Mouse (Mus musculus) left cerebral cortex, adult 2 months (tissue): ENCODE results near the gene Iqcd. TPM values are rescaled to one million over a fixed set of nuclear protein-coding genes. Genes with fewer than 3 reads are reported as not detected.
A peak's percentile ranks its signal among the peaks of the same experiment; 100 is the strongest.

ENCODE experiments used
- DNase-seq, 2 experiments: peaks; one replicate each; pipeline ENCODE4 v3.0.0; 2021 to 2022; ENCODE audit warnings: low spot score in 2 of 2, mixed read lengths in 1 of 2; ENCODE audit errors: extremely low spot score in 1 of 2
- H3K27ac ChIP-seq: fragments of 200-600 bp; 2 replicates; pipeline ENCODE4 v1.8.1; 2022
- H3K4me3 ChIP-seq: fragments of 200-600 bp; 2 replicates; pipeline ENCODE4 v1.8.1; 2022
- CTCF ChIP-seq: fragments of 200-600 bp; IDR thresholded peaks from 2 replicates; pipeline ENCODE4 v1.8.1; 2022; ENCODE audit warnings: antibody characterized with exemption, mild to moderate bottlenecking, moderate library complexity
- intact Hi-C: fragments of 180-260 bp; cut with DNase I; formaldehyde crosslinking; loops from one replicate; pipeline ENCODE4 v1.15.1; 2025
- total RNA-seq, 2 experiments: library from RNA; stranded (reverse); gene quantifications; 2 replicates each; pipeline ENCODE4 v1.2.3; 2021

Iqcd gene
- total RNA-seq, 2 experiments from 2014 or later, result 0.47 to 0.75 TPM

DNA sequence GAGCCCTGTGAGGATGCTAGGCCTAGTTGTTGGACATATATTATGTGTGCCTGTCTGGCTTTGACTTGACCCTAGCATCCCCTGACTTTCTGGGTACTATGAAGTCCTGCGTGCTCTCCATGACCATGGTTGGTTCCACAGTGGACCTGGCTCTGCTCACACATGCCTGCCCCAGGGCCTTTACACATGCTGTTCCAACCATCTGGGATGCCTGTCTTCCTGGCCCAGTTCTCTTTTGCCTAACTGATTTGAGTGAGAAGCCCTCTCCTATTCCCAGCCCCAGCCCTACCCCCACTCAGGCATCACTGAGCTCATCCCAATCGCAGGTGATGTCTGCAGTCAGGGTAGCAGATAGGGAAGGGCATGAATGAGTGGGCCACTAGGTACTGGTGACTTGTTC is 65.1 kb downstream of the Iqcd start:
- H3K27ac ChIP-seq, result peak overlapping the region; percentile 77
- no peak for TF ChIP-seq CTCF
- intact Hi-C loops, result no loop called here
- peak overlapping the region; percentile 13; the same call in 1 of the 2 replicates for H3K4me3 ChIP-seq
- DNase-seq, result no peak

DNA sequence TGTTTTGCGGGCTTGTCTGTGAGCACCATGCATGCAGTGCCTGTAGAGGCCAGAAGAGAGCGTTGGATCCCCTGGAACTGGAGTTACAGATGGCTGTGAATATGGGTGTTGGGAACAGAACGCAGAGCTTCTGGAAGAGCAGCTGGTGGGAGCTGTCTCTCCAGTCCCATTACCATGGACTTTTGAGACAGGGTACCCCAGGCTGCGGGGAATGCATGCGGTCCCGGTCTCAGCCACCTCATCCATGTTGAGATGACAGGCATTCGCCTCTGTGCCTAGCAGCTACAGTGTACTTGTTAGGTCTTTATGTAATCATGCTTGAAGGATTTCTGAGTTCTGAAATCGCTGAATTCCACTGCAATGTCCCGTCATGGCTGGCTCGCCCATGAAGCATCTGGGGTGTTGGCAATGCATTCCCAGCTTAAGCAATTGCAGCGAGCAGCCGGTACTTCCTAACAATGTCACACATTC is 67.5 kb downstream of the Iqcd start:
- Histone ChIP-seq H3K27ac (peak overlapping the region; percentile 88), H3K4me3 (no peak overlapping the region)
- no peak for DNase-seq
- intact Hi-C loops, result no loop called here
- peak; percentile 48 for TF ChIP-seq CTCF

Other genes with a start within 250 kb of the Iqcd start
- gene Lhx5, start 157.3 kb upstream of the Iqcd start, total RNA-seq, result not detected
- gene Sdsl, start 116.2 kb upstream of the Iqcd start, total RNA-seq, result 1 to 10 TPM; 5.3 to 7.4 TPM
- under 1 TPM in 1 of 2 experiments, not detected in 1; 0.61 TPM for gene Sds, start 112.5 kb upstream of the Iqcd start, total RNA-seq
- gene Plbd2, start 85.4 kb upstream of the Iqcd start, total RNA-seq, result 10 to 100 TPM; 60.6 to 61.7 TPM
- 1 to 10 TPM; 4.5 to 7.5 TPM for gene Slc8b1, start 77.8 kb upstream of the Iqcd start, total RNA-seq
- gene Tpcn1, start 343 bp upstream of the Iqcd start, total RNA-seq, result 10 to 100 TPM; 36.8 to 42.1 TPM
- 10 to 100 TPM; 29.5 to 29.9 TPM for gene Rita1, start 23.6 kb downstream of the Iqcd start, total RNA-seq
- 10 to 100 TPM; 38.6 to 41.0 TPM for gene Ddx54, start 23.7 kb downstream of the Iqcd start, total RNA-seq
- gene Cfap73, start 45.2 kb downstream of the Iqcd start, total RNA-seq, result under 1 TPM in 1 of 2 experiments, not detected in 1; 0.52 TPM
- 10 to 100 TPM; 85.3 TPM for gene Rasal1, start 59.8 kb downstream of the Iqcd start, total RNA-seq
- 10 to 100 TPM; 74.5 to 76.9 TPM for gene Dtx1, start 122.9 kb downstream of the Iqcd start, total RNA-seq
- gene Oas2, start 160.8 kb downstream of the Iqcd start, total RNA-seq, result under 1 TPM in 1 of 2 experiments, not detected in 1; 0.14 TPM
- not detected for gene Oas3, start 188.6 kb downstream of the Iqcd start, total RNA-seq
- gene Oas1e, start 206.5 kb downstream of the Iqcd start, total RNA-seq, result not detected
- gene Oas1c, start 223.5 kb downstream of the Iqcd start, total RNA-seq, result 1 to 10 TPM in 1 of 2 experiments, under 1 TPM in 1; 0.82 to 1.0 TPM